Mouse (Mus musculus): ENCODE measurements around the gene Pigm. TPM values are rescaled to one million over a fixed set of nuclear protein-coding genes. Genes with fewer than 3 reads are reported as not detected.

Gene Pigm
- total RNA-seq, 4 experiments from 2014 or later, result 3.1 to 4.2 (median 3.6) TPM

GRCm38 (mm10) chr1:172352001-172352400 lies 24.3 kb upstream of the Pigm start:
- no peak for DNase-seq (ENCODE audit: low spot score)

- no peak for DNase-seq (ENCODE audit: low spot score)
These were observed 23.9 kb upstream of the Pigm start for GRCm38 (mm10) chr1:172352453-172352852.

- no peak for DNase-seq (ENCODE audit: low spot score)
These were observed 21.0 kb upstream of the Pigm start for GRCm38 (mm10) chr1:172355336-172355735.

- peak; percentile 46 for DNase-seq (ENCODE audit: low spot score)
These were observed 18.8 kb upstream of the Pigm start for GRCm38 (mm10) chr1:172357550-172357949.

- no peak for DNase-seq (ENCODE audit: low spot score)
These were observed 18.0 kb upstream of the Pigm start for GRCm38 (mm10) chr1:172358341-172358740.

GRCm38 (mm10) chr1:172364684-172365083 lies 11.7 kb upstream of the Pigm start:
- peak; percentile 40 for DNase-seq (ENCODE audit: low spot score)

GRCm38 (mm10) chr1:172368768-172369418 lies 7.5 kb upstream of the Pigm start:
- no peak for DNase-seq (ENCODE audit: low spot score)

GRCm38 (mm10) chr1:172376758-172377458 lies 562 bp downstream of the Pigm start:
- no peak for DNase-seq (ENCODE audit: low spot score)

- DNase-seq (ENCODE audit: low spot score), result no peak
These were observed 3.7 kb downstream of the Pigm start for GRCm38 (mm10) chr1:172380066-172380465.

- DNase-seq (ENCODE audit: low spot score), result no peak
These were observed 5.7 kb downstream of the Pigm start for GRCm38 (mm10) chr1:172382090-172382489.

GRCm38 (mm10) chr1:172387246-172387645 lies 10.9 kb downstream of the Pigm start:
- no peak for DNase-seq (ENCODE audit: low spot score)

- DNase-seq (ENCODE audit: low spot score), result no peak
These were observed 14.4 kb downstream of the Pigm start for GRCm38 (mm10) chr1:172390769-172391168.

- no peak for DNase-seq (ENCODE audit: low spot score)
These were observed 15.6 kb downstream of the Pigm start for GRCm38 (mm10) chr1:172391807-172392581.

- DNase-seq (ENCODE audit: low spot score), result no peak
These were observed 16.4 kb downstream of the Pigm start for GRCm38 (mm10) chr1:172392643-172393170.

- DNase-seq (ENCODE audit: low spot score), result no peak
These were observed 17.4 kb downstream of the Pigm start for GRCm38 (mm10) chr1:172393739-172394138.

GRCm38 (mm10) chr1:172396996-172397752 lies 20.8 kb downstream of the Pigm start:
- DNase-seq (ENCODE audit: low spot score), result no peak

- DNase-seq (ENCODE audit: low spot score), result no peak
These were observed 29.8 kb downstream of the Pigm start for GRCm38 (mm10) chr1:172406077-172406706.

GRCm38 (mm10) chr1:172408996-172409395 lies 32.6 kb downstream of the Pigm start:
- peak; percentile 48 for DNase-seq (ENCODE audit: low spot score)

- no peak for DNase-seq (ENCODE audit: low spot score)
These were observed 33.1 kb downstream of the Pigm start for GRCm38 (mm10) chr1:172409431-172409830.

- DNase-seq (ENCODE audit: low spot score), result peak; percentile 61
These were observed 34.5 kb downstream of the Pigm start for GRCm38 (mm10) chr1:172410806-172411205.

- peak; percentile 73 for DNase-seq (ENCODE audit: low spot score)
These were observed 35.9 kb downstream of the Pigm start for GRCm38 (mm10) chr1:172412204-172412603.
